Mouse (Mus musculus) spleen, adult 2 months (tissue): ENCODE results near the gene Rp9. TPM values are rescaled to one million over a fixed set of nuclear protein-coding genes. Genes with fewer than 3 reads are reported as not detected.
A peak's percentile ranks its signal among the peaks of the same experiment; 100 is the strongest.

ENCODE experiments used
- DNase-seq, 2 experiments: peaks; one replicate each; pipeline versions ENCODE4 v3.0.0 to v3.0.0-alpha.2; 2012 to 2021; ENCODE audit warnings: low spot score in 2 of 2, low read depth in 1 of 2
- H3K27ac ChIP-seq: fragments of 200-500 bp; 2 replicates; pipeline ENCODE4 v1.5.1; 2012; ENCODE audit warnings: low read length, inconsistent platforms; ENCODE audit not compliant: insufficient read depth
- H3K27me3 ChIP-seq: fragments of 200-500 bp; 2 replicates; pipeline ENCODE4 v1.6.1; 2012; ENCODE audit warnings: mild to moderate bottlenecking, moderate library complexity, low read length, inconsistent platforms; ENCODE audit not compliant: control insufficient read depth, insufficient read depth
- H3K36me3 ChIP-seq: fragments of 200-500 bp; 2 replicates; pipeline ENCODE4 v1.6.1; 2012; ENCODE audit warnings: mild to moderate bottlenecking, low read length, inconsistent platforms; ENCODE audit not compliant: control insufficient read depth, insufficient read depth
- H3K4me1 ChIP-seq: fragments of 200-500 bp; 2 replicates; pipeline ENCODE4 v1.6.1; 2011; ENCODE audit warnings: inconsistent platforms; ENCODE audit not compliant: control insufficient read depth, insufficient read depth, insufficient read length
- H3K4me3 ChIP-seq: fragments of 200-500 bp; 2 replicates; pipeline ENCODE4 v1.5.1; 2011; ENCODE audit warnings: mild to moderate bottlenecking, inconsistent platforms; ENCODE audit not compliant: insufficient read depth, insufficient read length; ENCODE audit errors: extremely low read depth
- CTCF ChIP-seq: fragments of 200-500 bp; IDR thresholded peaks from 2 replicates; pipeline ENCODE4 v1.5.1; 2011; ENCODE audit warnings: mild to moderate bottlenecking, inconsistent platforms; ENCODE audit not compliant: insufficient read depth, insufficient read length, insufficient replicate concordance; ENCODE audit errors: extremely low read depth
- POLR2A ChIP-seq: fragments of 200-500 bp; IDR thresholded peaks from 2 replicates; pipeline ENCODE4 v1.6.1; 2011; ENCODE audit warnings: low read depth, low read length, inconsistent platforms
- WGBS: fragments of 180-500 bp; shearing (Covaris S2); methylation state at CpG from one replicate; pipeline ENCODE4 v1.1.7; 2018; 5-methylcytosine and 5-hydroxymethylcytosine counted together
- polyA plus RNA-seq: library from polyadenylated mRNA; depleted of rRNA; stranded (reverse); fragments of >200 nt; gene quantifications from 2 replicates; pipeline ENCODE4 v1.2.3, GENCODE M21; 2012

Rp9 gene
- polyA plus RNA-seq, 1 experiment: 64.8 TPM

DNA sequence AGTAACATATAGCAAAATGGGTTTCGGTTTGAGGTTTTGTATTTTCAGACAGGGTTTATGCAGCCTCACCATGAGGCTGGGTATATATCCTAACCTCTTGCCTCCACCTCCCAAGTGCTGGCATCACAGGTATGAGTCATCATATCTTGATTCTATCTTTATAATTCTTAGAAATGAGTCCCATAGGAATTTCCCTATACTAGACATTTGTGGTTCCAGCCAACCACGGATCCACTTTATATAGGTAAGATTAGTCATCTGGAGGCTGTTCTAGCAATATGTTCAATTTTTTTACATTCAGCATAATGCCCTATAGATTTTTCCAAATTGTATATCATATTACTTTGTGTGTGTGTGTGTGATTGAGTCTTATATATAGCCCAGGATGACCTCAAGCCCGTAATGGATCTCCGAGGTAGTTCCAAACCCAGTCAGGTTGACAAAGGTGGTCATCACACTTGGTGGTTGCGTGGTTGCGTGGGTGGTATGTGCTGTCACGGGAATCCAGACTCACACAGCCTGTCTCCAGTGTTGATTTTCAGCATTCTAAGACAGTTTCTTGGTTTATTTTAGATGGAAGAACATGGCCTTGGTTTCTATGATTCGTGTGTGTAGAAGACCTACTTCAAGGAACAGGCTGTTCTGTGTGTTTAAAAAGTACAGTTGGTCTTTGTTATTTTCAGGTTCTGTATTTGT is 14.5 kb upstream of the Rp9 start:
- Histone ChIP-seq H3K4me3 (no peak overlapping the region), H3K4me1 (no peaks in the 10 kb centered on the region)
- TF ChIP-seq POLR2A: no peak
- TF ChIP-seq CTCF: no peak

DNA sequence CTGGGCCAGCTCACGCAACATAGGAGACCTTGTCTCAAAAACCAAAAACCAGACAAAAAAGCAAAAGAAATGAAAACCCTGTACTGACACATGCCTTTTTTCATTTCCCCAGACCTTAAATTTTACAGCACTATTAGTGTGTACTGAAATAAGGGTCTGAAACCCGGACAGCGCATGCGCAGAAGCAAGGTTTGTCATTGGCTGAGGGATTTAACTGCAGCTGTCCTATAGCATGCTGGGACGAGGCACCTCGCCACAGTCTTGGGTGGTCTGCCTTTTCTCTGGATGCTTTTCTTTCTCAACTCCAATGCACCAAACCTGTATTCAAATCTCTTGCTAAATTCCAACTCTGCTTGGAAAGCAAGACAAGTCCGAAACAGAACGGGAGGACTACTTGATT is 9.4 kb upstream of the Rp9 start:
- no peak for DNase-seq
- TF ChIP-seq POLR2A: no peak
- no peak for TF ChIP-seq CTCF
- no peaks in the 10 kb centered on the region for H3K27me3 ChIP-seq
- H3K36me3 ChIP-seq: no peaks in the 10 kb centered on the region
- H3K4me3 ChIP-seq: no peak overlapping the region
- no peak overlapping the region for H3K27ac ChIP-seq
- H3K4me1 ChIP-seq: peaks cover 3% of the 10 kb centered on the region; the same call in 1 of the 2 replicates
- WGBS: 93% methylated on average over 8 of the region's 8 CpGs

More for the DNA sequence above, 14.5 kb upstream of the Rp9 start:
- H3K27ac ChIP-seq: no peak overlapping the region
- DNase-seq: no peak
- 88% methylated on average over 8 of the region's 8 CpGs for WGBS
- H3K27me3 ChIP-seq: no peaks in the 10 kb centered on the region
- H3K36me3 ChIP-seq: no peaks in the 10 kb centered on the region

DNA sequence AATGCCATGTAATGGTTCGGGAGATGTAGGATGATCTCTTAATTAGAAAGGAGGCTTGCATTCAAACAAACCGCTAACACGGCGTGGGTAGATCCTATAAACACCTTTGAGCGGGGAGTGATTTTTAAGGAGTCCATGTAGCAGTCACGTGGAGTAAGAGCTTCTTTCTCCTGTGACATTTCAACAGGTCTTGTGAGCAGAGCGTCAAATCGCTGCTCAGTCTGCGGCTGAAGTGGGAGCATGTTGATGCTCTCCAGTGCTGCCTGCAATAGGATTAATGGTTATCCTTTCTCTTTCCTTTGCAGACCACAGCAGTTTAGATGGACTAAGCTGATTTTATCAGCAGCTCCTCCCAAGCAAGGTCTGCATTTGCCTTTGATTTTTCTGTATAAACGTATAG is 6.7 kb upstream of the Rp9 start:
- WGBS: 7% methylated on average over 10 of the region's 10 CpGs
- no peak overlapping the region for H3K27ac ChIP-seq
- TF ChIP-seq POLR2A (no peak), CTCF (no peak)
- H3K36me3 ChIP-seq: no peaks in the 10 kb centered on the region
- H3K4me3 ChIP-seq: peak overlapping the region; percentile 61
- no peaks in the 10 kb centered on the region for H3K27me3 ChIP-seq
- no peak for DNase-seq
- H3K4me1 ChIP-seq: peaks cover 3% of the 10 kb centered on the region; the same call in 1 of the 2 replicates

DNA sequence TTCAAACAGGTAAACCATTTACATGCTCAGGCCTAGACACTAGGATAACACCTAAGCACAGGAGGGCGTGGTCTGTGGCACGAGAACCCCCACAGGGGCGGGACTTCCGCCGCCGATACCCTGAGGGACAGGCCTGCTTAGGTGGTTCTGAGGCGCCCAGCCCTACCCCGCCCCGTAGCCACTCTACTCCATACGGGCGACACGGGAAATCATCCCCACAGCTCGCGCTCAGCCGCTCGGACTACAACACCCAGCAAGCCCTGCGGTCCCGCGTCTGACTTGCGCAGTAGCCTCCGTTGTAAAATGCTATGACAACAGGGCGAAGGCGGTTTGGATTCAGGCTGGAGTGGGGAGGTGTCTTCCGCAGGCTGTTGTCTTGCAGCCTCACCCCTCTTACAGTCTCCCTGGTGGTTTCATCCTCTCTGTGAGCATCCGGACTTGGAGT is 5.9 kb upstream of the Rp9 start, which contains the start of gene Bbs9:
Gene Bbs9, plus strand, starts transcription at position 292 of the 445 bp plus-strand sequence.
- peak within 1 kb of the TSS; percentile 23 for H3K27ac ChIP-seq
- TF ChIP-seq CTCF: no peak
- TF ChIP-seq POLR2A: no peak
- no peaks in the 10 kb centered on the region for H3K27me3 ChIP-seq
- peak; percentile 85 to 94 for DNase-seq
- peaks cover 3% of the 10 kb centered on the region; the same call in 1 of the 2 replicates for H3K4me1 ChIP-seq
- WGBS: under 1% methylated on average over 25 of the region's 25 CpGs
- no peaks in the 10 kb centered on the region for H3K36me3 ChIP-seq
- peak within 1 kb of the TSS; percentile 61 for H3K4me3 ChIP-seq

DNA sequence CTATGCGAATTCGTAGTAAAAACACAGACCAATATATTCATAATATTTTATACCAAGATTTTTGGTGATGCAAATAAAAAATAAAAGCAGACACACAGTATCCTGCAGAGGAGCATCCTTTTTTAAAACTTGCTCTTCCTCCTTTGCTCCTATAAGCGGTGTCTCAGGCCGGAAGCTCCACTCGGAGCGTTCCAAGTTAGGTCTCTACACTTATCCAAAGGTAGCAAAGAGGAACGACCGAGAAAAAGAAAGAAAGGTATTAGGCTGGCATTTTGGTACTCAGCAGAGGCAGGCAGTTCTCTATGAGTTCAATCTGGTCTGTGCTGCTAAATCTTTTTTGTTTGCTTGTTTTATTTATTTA is 664 bp downstream of the Rp9 start:
- no peak overlapping the region for H3K27ac ChIP-seq
- TF ChIP-seq CTCF (no peak), POLR2A (no peak)
- peaks cover 3% of the 10 kb centered on the region; the same call in 1 of the 2 replicates for H3K36me3 ChIP-seq
- H3K4me3 ChIP-seq: no peak overlapping the region
- WGBS: 69% methylated on average over 8 of the region's 8 CpGs
- no peak for DNase-seq
- no peaks in the 10 kb centered on the region for H3K27me3 ChIP-seq
- H3K4me1 ChIP-seq: peaks cover 2% of the 10 kb centered on the region; the same call in 1 of the 2 replicates

DNA sequence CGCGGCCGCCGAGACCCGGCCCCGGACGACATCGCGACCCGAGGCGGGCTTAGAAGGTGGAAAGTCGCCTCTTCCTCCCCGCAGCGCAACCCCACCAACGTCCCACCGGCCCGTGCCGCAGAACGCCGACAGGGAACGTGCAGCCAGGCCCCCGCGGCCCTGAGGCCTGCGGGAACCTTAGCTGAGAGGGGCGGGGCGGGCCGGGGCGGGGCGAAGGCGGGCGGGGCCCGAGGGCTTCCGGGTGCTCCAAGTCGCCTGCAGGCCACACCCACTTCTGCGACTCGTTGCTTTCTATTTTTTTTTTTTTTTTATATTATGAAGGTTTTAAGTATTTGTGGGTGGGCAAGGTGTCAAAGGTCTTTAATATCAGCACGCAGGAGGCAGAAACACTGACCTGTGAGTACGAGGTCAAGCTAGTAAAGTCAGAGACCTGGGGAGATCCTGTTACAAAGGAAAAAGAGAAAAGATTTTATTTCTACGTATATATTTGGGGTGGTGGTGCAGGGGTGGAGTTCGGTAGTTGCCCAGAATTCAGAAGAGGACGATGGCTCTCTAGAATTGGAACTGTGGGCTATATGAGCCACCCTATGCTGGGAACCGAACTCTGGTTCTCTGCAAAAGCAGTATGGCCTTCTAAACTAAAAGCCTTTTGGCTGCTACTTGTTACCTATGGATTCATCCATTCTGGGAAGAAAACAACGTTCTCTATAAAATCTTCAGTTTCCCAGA is 1.2 kb downstream of the Rp9 start:
- DNase-seq: peak; percentile 70 to 71
- Histone ChIP-seq H3K27ac (peak overlapping the region; percentile 91), H3K27me3 (no peaks in the 10 kb centered on the region), H3K4me1 (peaks cover 2% of the 10 kb centered on the region; the same call in 1 of the 2 replicates), H3K36me3 (peaks cover 3% of the 10 kb centered on the region; the same call in 1 of the 2 replicates), H3K4me3 (peak overlapping the region; percentile 90)
- 3% methylated on average over 41 of the region's 43 CpGs for WGBS
- TF ChIP-seq POLR2A: peak; percentile 88
- no peak for TF ChIP-seq CTCF
